Mouse (Mus musculus): ENCODE measurements around the gene Ap2s1. TPM values are rescaled to one million over a fixed set of nuclear protein-coding genes. Genes with fewer than 3 reads are reported as not detected.

Ap2s1 gene
- polyA plus RNA-seq, 1 experiment from 2014 or later = 280 TPM

- ATAC-seq (ENCODE audit: borderline replicate concordance, extremely low read depth, low FRiP score, low TSS enrichment) = no peak
- Histone ChIP-seq H3K36me3 (peaks cover 3% of the 10 kb centered on the region; the same call in 1 of the 2 replicates), H3K27me3 (no peaks in the 10 kb centered on the region), H3K4me1 (peaks cover 35% of the 10 kb centered on the region), H3K9ac (peak overlapping the region; percentile 78), H3K4me3 (peak overlapping the region; percentile 60), H3K27ac (0 out of 2 replicates have a peak overlapping the region, but pooled peaks have one; percentile 64), H3K9me3 (no peaks in the 10 kb centered on the region), H3K4me2 (peak overlapping the region; percentile 96)
- 8% methylated on average over 11 of the region's 11 CpGs for WGBS
These were observed 44.4 kb downstream of the Ap2s1 start for GRCm38 (mm10) chr7:16782555-16783125.

DNA sequence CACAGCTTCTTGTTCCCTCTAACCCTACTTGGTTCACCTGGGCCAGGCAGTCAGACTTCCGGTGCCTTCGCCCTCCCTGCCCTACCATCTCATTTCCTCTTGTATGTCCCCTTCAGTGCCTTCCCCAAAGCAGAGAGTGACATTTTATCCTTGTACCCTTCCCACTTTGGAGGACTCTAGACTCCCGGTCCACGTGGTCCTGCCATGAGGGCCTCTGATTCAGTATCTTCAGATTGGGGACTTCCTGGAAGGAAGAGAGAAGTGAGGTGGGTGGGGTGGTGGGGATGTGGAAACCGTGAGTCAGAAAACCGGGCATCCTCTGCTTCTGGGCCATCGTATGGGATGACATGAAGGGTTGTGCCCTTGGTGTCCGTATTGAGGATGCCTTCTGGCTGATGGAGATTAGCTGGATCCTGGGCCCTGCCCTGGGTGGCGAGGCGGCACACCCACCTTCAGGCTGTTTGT lies 45.0 kb downstream of the Ap2s1 start:
- ATAC-seq (ENCODE audit: borderline replicate concordance, extremely low read depth, low FRiP score, low TSS enrichment) = no peak
- no peaks in the 10 kb centered on the region for H3K9me3 ChIP-seq
- WGBS = 29% methylated on average over 10 of the region's 10 CpGs

GRCm38 (mm10) chr7:16783758-16784415 lies 45.7 kb downstream of the Ap2s1 start:
- Histone ChIP-seq H3K9me3 (no peaks in the 10 kb centered on the region), H3K4me3 (peak overlapping the region; percentile 60), H3K9ac (peak overlapping the region; percentile 78), H3K36me3 (peaks cover 3% of the 10 kb centered on the region; the same call in 1 of the 2 replicates), H3K27ac (peak overlapping the region; percentile 70), H3K4me1 (peaks cover 35% of the 10 kb centered on the region), H3K4me2 (peak overlapping the region; percentile 96), H3K27me3 (no peaks in the 10 kb centered on the region)
- 0 out of 2 replicates have a peak, but pooled peaks have one; percentile 23 for ATAC-seq (ENCODE audit: borderline replicate concordance, extremely low read depth, low FRiP score, low TSS enrichment)
- WGBS = 36% methylated on average over 17 of the region's 17 CpGs

More for the DNA sequence above, 45.0 kb downstream of the Ap2s1 start:
- Histone ChIP-seq H3K27me3 (no peaks in the 10 kb centered on the region), H3K36me3 (peaks cover 3% of the 10 kb centered on the region; the same call in 1 of the 2 replicates), H3K4me3 (peak overlapping the region; percentile 60), H3K27ac (peak overlapping the region; percentile 70), H3K4me2 (peak overlapping the region; percentile 96), H3K9ac (peak overlapping the region; percentile 78), H3K4me1 (peaks cover 35% of the 10 kb centered on the region)

DNA sequence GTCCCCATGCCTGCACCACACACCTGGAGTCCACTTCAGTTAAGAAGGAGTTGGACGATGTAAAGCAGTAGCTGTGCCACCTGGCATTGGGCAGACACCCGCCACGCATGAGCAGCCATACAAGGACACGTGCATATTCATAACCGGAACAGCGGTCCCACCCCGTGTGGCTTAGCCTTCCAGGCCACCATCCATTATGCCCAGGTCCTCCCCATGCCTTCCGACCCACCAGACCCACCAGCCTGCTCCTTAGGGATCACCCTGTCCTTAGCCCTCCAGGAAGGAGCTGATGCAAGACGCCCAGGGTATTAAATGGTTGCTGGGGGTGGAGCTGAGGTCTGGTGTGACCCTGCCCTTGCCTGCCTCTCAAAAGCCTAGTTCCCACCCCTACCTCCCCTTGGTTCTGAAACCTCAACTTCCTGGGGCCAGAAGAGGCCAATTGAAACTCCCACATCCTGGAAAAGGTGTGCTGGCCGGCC lies 46.3 kb downstream of the Ap2s1 start:
- Histone ChIP-seq H3K36me3 (peaks cover 3% of the 10 kb centered on the region; the same call in 1 of the 2 replicates), H3K27me3 (no peaks in the 10 kb centered on the region), H3K9ac (0 out of 2 replicates have a peak overlapping the region, but pooled peaks have one; percentile 16), H3K4me1 (peaks cover 35% of the 10 kb centered on the region), H3K4me2 (peak overlapping the region; percentile 96), H3K9me3 (no peaks in the 10 kb centered on the region), H3K4me3 (peak overlapping the region; percentile 60), H3K27ac (peak overlapping the region; percentile 70)
- ATAC-seq (ENCODE audit: borderline replicate concordance, extremely low read depth, low FRiP score, low TSS enrichment) = 0 out of 2 replicates have a peak, but pooled peaks have one; percentile 4
- 72% methylated on average over 10 of the region's 10 CpGs for WGBS

DNA sequence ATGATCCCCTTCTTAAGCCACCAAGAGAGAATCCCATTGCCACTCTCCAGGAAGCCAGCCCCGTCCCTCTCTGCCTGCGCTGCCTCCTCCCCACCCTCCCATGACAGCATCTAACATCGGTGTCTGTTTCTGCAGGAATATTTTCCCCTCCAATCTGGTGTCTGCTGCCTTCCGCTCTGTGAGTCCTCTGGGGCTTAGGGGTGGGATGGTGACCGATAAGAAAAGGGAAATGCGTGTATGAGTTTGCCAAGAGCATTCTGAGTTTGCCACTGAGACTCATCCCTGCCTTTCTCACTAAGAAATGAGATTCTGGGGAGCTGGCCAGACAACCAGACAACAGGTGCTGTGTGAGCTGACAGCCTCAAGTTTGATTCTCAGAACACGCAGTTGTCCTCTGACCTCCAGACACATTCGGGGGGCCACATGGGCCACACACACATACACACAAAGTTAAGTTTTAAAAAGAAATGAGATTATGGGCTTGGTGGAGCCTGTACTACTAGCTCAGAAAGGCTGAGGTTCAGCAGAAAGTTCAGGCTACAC lies 47.4 kb downstream of the Ap2s1 start:
- Histone ChIP-seq H3K4me2 (no peak overlapping the region), H3K9me3 (no peaks in the 10 kb centered on the region), H3K27me3 (no peaks in the 10 kb centered on the region), H3K4me3 (no peak overlapping the region), H3K4me1 (peaks cover 34% of the 10 kb centered on the region), H3K9ac (no peak overlapping the region), H3K36me3 (peaks cover 11% of the 10 kb centered on the region; the same call in 1 of the 2 replicates), H3K27ac (no peak overlapping the region)
- WGBS = 82% methylated on average over 8 of the region's 8 CpGs
- ATAC-seq (ENCODE audit: borderline replicate concordance, extremely low read depth, low FRiP score, low TSS enrichment) = no peak

DNA sequence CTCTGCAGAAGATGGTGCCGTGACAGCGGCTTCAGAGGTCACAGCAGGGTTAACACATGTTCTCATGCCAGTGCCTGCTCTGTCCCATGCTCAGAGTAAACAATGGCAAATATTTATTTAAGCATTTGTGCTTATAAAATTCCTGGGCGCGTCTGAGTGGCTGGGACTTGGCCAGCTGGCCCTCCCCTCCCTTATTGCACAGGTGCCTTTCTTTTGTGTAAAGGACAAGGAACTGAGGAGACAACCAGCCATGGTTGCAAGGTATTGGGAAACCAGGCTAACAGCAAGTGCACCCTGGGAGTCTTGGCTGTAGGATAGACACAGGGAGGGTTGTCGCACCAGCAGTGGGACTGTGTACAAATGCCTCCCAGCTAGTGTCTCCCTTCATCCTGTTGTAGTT lies 54.1 kb downstream of the Ap2s1 start:
- peaks cover 18% of the 10 kb centered on the region for H3K4me1 ChIP-seq
- peak; percentile 51; the same call in 1 of the 2 replicates for ATAC-seq (ENCODE audit: borderline replicate concordance, extremely low read depth, low FRiP score, low TSS enrichment)

GRCm38 (mm10) chr7:16793010-16793725 lies 55.0 kb downstream of the Ap2s1 start:
- H3K9ac ChIP-seq = no peak overlapping the region

More for the DNA sequence above, 54.1 kb downstream of the Ap2s1 start:
- peak overlapping the region; percentile 80 for H3K27ac ChIP-seq
- no peak overlapping the region for H3K9ac ChIP-seq
- H3K9me3 ChIP-seq = no peaks in the 10 kb centered on the region
- no peaks in the 10 kb centered on the region for H3K27me3 ChIP-seq
- H3K4me3 ChIP-seq = no peak overlapping the region
- H3K4me2 ChIP-seq = peak overlapping the region; percentile 0; the same call in 1 of the 2 replicates
- H3K36me3 ChIP-seq = peaks cover 25% of the 10 kb centered on the region; the same call in 1 of the 2 replicates
- WGBS = 18% methylated on average over 5 of the region's 5 CpGs

GRCm38 (mm10) chr7:16794886-16795285 lies 56.7 kb downstream of the Ap2s1 start:
- H3K27ac ChIP-seq = no peak overlapping the region
- peaks cover 41% of the 10 kb centered on the region for H3K36me3 ChIP-seq
- H3K9ac ChIP-seq = no peak overlapping the region
- WGBS = 86% methylated on average over 5 of the region's 5 CpGs
- no peak overlapping the region for H3K4me3 ChIP-seq
- H3K27me3 ChIP-seq = no peaks in the 10 kb centered on the region
- H3K9me3 ChIP-seq = no peaks in the 10 kb centered on the region
- H3K4me1 ChIP-seq = peaks cover 18% of the 10 kb centered on the region
- no peak for ATAC-seq (ENCODE audit: borderline replicate concordance, extremely low read depth, low FRiP score, low TSS enrichment)
- H3K4me2 ChIP-seq = no peak overlapping the region

More at GRCm38 (mm10) chr7:16793010-16793725, 55.0 kb downstream of the Ap2s1 start:
- peak overlapping the region; percentile 40 for H3K4me2 ChIP-seq
- peak overlapping the region; percentile 15 for H3K4me3 ChIP-seq
- WGBS = 53% methylated on average over 19 of the region's 19 CpGs
- H3K36me3 ChIP-seq = peaks cover 33% of the 10 kb centered on the region
- H3K27ac ChIP-seq = peak overlapping the region; percentile 80
- H3K4me1 ChIP-seq = peaks cover 18% of the 10 kb centered on the region
- H3K27me3 ChIP-seq = no peaks in the 10 kb centered on the region
- 0 out of 2 replicates have a peak, but pooled peaks have one; percentile 25 for ATAC-seq (ENCODE audit: borderline replicate concordance, extremely low read depth, low FRiP score, low TSS enrichment)
- H3K9me3 ChIP-seq = no peaks in the 10 kb centered on the region

Other genes with a start within 250 kb of the Ap2s1 start
- 19.1 and 19.4 TPM in 2 replicates for gene Arhgap35, start 123.4 kb upstream of the Ap2s1 start, polyA plus RNA-seq (2015; fragmentation: Nextera tagmentation; extraction: Ambion mirVana)
- gene Ceacam15, start 62.7 kb upstream of the Ap2s1 start, polyA plus RNA-seq (2015; fragmentation: Nextera tagmentation; extraction: Ambion mirVana) = not detected in 2 replicates
- gene Ceacam9, start 16.5 kb upstream of the Ap2s1 start, polyA plus RNA-seq (2015; fragmentation: Nextera tagmentation; extraction: Ambion mirVana) = not detected in 2 replicates
- 53.7 and 54.5 TPM in 2 replicates for gene Slc1a5, start 42.9 kb downstream of the Ap2s1 start, polyA plus RNA-seq (2015; fragmentation: Nextera tagmentation; extraction: Ambion mirVana)
- gene Strn4, start 77.5 kb downstream of the Ap2s1 start, polyA plus RNA-seq (2015; fragmentation: Nextera tagmentation; extraction: Ambion mirVana) = 102 TPM in 2 replicates
- gene Fkrp, start 78.3 kb downstream of the Ap2s1 start, polyA plus RNA-seq (2015; fragmentation: Nextera tagmentation; extraction: Ambion mirVana) = 28.9 and 30.6 TPM in 2 replicates
- gene Prkd2, start 104.5 kb downstream of the Ap2s1 start, polyA plus RNA-seq (2015; fragmentation: Nextera tagmentation; extraction: Ambion mirVana) = 18.9 and 19.7 TPM in 2 replicates
- gene Dact3, start 136.9 kb downstream of the Ap2s1 start, polyA plus RNA-seq (2015; fragmentation: Nextera tagmentation; extraction: Ambion mirVana) = 3.5 and 3.7 TPM in 2 replicates
- 11.2 and 12.0 TPM in 2 replicates for gene Gng8, start 153.4 kb downstream of the Ap2s1 start, polyA plus RNA-seq (2015; fragmentation: Nextera tagmentation; extraction: Ambion mirVana)
- 2.0 and 2.4 TPM in 2 replicates for gene Ptgir, start 168.1 kb downstream of the Ap2s1 start, polyA plus RNA-seq (2015; fragmentation: Nextera tagmentation; extraction: Ambion mirVana)
- gene Calm3, start 185.7 kb downstream of the Ap2s1 start, polyA plus RNA-seq (2015; fragmentation: Nextera tagmentation; extraction: Ambion mirVana) = 101 and 104 TPM in 2 replicates
- 6.2 and 6.6 TPM in 2 replicates for gene Pnmal2, start 206.3 kb downstream of the Ap2s1 start, polyA plus RNA-seq (2015; fragmentation: Nextera tagmentation; extraction: Ambion mirVana)
- gene Pnmal1, start 221.3 kb downstream of the Ap2s1 start, polyA plus RNA-seq (2015; fragmentation: Nextera tagmentation; extraction: Ambion mirVana) = 0.11 and 0.36 TPM in 2 replicates
- 0.16 and 0.17 TPM in 2 replicates for gene Gm42372, start 244.7 kb downstream of the Ap2s1 start, polyA plus RNA-seq (2015; fragmentation: Nextera tagmentation; extraction: Ambion mirVana)

Measured in lung, embryonic 15.5 days (tissue).